Mouse (Mus musculus) layer of hippocampus, postnatal 25 days (tissue): ENCODE data around the gene Kcnd3. TPM values are rescaled to one million over a fixed set of nuclear protein-coding genes. Genes with fewer than 3 reads are reported as not detected.

Experiments used
- DNase-seq, 2 experiments: peaks; one replicate each; pipeline ENCODE4 v3.0.0; 2022; ENCODE audit warnings: mixed read lengths in 2 of 2, low spot score in 1 of 2; ENCODE audit errors: extremely low spot score in 1 of 2
- total RNA-seq, 2 experiments: library from RNA; stranded (reverse); gene quantifications; 2 replicates each; pipeline ENCODE4 v1.2.3; 2021

Kcnd3 gene
- total RNA-seq = 10 to 100 TPM; 50.9 to 53.7 TPM

GRCm38 (mm10) chr3:105451627-105452555 lies at the start of gene Kcnd3:
TSS of gene Kcnd3 (plus strand) at chr3:105452330.
- DNase-seq = peak; percentile 36 to 43

- no peak for DNase-seq
Measured at GRCm38 (mm10) chr3:105402676-105403075, 49.5 kb upstream of the Kcnd3 start.

GRCm38 (mm10) chr3:105403410-105404076 lies 48.6 kb upstream of the Kcnd3 start:
- no peak for DNase-seq

DNA sequence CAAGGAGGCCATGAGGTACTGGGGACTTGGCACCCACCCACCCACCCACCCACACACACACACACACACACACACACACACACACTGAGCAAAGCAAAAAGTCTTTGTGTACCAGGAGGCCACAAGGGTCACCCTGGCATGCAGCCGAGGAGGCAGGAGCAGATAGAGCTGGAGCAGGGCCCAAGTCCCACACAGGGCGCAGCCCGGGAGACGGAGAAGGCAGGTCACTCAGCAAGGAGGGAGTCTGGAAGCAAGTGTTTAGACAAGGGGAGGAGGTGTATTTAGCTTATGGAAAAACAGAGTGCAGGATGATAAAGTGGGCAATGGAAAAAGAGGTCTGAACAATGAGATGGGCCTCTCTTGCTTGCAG lies 48.1 kb upstream of the Kcnd3 start:
- DNase-seq = no peak

GRCm38 (mm10) chr3:105405516-105405915 lies 46.6 kb upstream of the Kcnd3 start:
- no peak for DNase-seq

GRCm38 (mm10) chr3:105406036-105406435 lies 46.1 kb upstream of the Kcnd3 start:
- no peak for DNase-seq

- no peak for DNase-seq
Measured at GRCm38 (mm10) chr3:105408211-105408610, 43.9 kb upstream of the Kcnd3 start.

DNA sequence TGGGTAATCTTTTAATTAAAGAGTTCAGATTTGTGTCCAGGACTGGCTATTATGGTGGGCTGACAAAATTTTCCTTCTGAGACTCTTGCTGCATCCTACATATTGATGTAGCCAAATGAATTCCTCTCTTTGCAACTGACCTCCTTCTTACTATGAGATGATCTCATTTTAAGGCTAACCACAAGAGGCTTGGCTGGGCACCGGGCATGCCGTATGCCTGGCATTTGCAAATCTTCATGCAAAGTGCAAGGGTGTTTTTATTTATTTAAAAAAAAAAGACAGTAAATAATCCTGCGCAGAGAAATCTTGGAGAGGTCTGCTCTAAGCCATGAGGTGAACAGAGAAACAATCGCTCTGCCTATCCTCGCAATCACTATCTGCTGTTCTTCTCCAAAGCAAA lies 41.3 kb upstream of the Kcnd3 start:
- DNase-seq = no peak

- DNase-seq = no peak
Measured at GRCm38 (mm10) chr3:105411776-105412175, 40.4 kb upstream of the Kcnd3 start.

- no peak for DNase-seq
Measured at GRCm38 (mm10) chr3:105412229-105412628, 39.9 kb upstream of the Kcnd3 start.

- no peak for DNase-seq
Measured at GRCm38 (mm10) chr3:105412681-105413080, 39.4 kb upstream of the Kcnd3 start.

GRCm38 (mm10) chr3:105418441-105418840 lies 33.7 kb upstream of the Kcnd3 start:
- no peak for DNase-seq

- no peak for DNase-seq
Measured at GRCm38 (mm10) chr3:105422391-105422790, 29.7 kb upstream of the Kcnd3 start.

- DNase-seq = no peak
Measured at GRCm38 (mm10) chr3:105423427-105423826, 28.7 kb upstream of the Kcnd3 start.

DNA sequence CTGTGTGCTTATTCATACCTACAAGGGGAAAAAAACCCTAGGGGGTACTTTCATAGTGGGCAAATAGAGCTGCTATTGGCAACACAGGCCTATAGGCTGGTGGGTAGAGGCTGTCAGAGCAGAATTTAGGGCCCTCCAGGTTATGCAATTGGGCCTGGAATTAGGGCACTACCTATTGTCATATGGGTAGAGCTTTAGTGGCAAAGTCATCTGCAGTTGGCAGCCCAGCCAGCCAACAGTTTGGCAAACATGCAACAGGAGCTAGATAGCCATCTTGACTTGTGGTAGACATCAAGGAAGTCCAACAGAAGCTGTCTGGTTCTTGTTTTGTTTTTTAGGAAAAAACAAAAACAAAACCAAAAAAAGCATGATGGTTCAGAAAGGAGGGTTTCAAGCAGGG lies 23.5 kb upstream of the Kcnd3 start:
- DNase-seq = no peak

DNA sequence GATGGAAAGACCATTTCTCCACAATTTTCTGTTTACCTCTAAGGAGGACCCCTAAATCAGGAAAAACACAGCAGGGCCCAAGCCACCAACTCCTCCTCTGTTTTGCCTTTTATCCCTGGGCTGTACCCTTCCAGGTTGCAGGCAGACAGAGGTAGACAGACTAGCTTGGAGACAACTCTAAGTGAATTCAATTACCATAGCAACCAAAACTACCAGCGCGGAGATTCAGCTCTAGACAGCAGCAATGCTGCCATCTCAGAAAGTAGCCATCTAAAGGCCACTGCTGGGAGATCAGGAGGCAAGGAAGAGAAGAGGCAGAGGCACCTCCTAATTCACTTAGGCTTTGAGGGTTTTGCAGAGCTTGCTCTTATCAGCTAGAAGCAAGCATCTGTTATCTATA lies 15.7 kb upstream of the Kcnd3 start:
- no peak for DNase-seq

DNA sequence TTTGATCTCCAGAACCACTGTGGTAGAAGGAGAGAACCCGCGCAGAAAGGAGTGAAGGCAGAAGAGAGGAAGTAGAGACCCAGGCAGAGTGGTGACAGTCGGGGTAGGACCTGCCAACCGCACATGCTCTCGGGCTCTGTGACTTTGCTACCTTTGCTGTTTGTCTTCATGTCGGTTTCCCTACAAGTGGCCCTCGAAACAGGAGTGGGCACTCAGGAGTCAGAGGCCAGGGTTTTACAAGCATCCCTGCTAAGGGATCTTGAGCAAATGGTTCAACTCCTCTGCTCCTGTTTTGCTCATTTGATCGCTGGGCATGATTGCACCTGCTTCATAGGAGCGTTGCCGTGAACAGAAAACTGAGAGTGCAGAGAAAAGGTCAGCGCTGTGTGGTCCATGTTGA lies 15.2 kb upstream of the Kcnd3 start:
- DNase-seq = no peak

- DNase-seq = no peak
Measured at GRCm38 (mm10) chr3:105440873-105441495, 11.1 kb upstream of the Kcnd3 start.

DNA sequence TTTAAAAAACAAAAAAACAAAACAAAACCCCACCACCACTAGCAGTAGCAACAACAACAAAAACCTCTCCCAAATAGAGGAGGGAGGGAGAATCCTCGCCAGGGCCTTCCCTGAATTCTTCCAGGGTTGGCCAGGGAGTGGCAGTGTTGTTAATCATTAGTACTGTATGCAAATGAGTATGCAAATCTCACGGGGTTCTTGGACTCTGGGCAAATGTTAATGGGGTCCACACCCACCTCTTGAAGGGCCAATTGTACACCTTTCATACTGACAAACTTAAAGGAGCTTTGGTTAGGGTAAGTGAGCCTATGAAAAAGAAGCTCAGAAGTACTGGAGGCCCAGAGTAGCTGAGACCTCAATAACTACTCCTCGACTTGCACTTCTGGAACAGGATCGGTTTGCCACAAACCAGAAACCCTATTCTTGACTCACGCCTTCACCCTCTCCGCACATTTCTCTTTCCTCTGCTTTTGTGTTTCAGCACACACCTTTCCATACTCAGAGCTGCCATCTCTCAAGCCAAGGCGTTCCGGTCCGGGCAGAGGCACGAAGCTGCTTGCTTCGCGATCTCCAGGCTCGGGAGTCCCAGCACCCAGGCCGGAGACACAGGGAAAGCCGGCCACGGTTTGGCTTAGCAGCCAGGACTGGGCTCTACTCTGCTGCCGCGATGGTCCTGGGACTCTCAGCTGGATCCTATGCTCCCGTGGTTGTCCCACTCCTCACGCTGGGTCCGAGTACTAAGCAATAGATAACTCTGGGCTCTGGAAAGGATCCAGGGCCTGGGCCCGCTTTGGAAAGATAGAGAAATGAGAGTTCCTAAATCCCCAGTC lies 1.3 kb upstream of the Kcnd3 start:
- DNase-seq = peak; percentile 49 to 61

DNA sequence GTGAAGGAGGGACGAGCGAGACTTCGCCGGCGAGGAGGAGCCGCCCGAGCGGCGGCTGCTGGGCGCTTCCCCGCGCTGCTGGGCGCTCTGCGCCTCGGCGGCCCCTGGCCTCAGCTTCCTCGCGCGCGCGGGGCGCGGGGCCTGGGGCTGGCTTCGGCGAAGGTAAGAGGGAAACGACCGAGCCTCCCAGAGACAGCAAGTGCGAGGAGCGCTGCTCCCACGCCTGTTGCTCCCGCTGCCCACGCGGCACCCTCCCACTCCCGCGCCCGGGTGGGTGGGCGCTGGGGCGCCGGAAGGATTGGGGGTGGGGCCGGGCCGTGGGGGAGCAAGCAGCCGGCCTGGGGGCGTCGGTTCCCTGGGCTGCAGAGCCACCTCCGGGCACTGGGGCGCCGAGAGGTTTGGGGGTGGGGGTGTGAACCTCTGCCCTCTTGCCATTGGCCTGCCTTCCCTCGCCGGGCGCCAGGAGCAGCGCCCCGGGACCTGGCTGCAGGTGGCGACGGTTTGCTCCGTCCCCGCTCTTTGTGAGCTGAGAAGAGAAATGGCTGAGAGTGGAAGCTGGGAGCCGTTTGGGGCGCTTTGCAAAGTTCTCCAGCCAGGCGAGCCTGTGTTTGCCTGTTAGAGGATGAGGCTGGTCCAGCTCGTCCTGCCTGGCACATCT lies 555 bp downstream of the Kcnd3 start:
- peak in 1 of 2 experiments; percentile 38 for DNase-seq
